Mouse (Mus musculus): Measurements from ENCODE around the gene Traf4. TPM values are rescaled to one million over a fixed set of nuclear protein-coding genes. Genes with fewer than 3 reads are reported as not detected.
"Not testable (repeated sequence)": the region's sequence is repeated elsewhere in the genome, so short reads cannot be mapped to it uniquely, and the experiment has no call there.

Gene Traf4
- polyA plus RNA-seq, 1 experiment from 2014 or later, result 126 TPM

DNA sequence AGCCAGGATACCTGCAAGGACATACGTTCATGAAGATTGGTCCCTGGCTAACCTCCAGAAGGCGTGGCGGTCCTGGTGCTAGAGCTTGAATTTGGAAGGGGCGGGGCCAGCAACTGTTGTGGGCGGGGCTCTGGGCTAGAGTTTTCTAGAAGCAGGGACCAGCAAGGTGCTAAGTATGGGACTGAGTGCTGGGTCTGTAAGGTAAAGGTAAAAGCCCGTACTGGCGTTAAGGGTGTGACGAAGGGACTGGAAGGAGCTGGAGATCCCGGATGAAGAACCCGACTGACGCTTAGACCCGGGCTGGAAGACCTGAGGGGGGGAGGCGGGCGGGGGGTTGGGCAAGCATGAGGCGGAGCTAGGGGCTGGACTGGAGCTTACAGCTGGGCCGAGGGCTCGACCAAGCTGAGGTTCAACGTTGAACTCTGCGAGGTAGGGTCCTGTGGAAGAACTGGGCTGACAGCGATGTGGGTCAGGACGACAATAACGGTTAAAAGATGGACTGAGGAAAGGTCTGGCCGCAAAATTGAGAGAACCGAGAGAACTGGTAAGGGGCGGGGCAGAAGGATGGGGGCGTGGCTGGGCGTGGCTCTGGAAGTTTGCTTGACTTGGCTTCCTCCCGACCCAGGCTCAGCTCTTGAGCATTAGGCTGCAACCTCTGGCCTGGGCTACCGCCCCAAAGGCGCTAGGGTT is 29.2 kb upstream of the Traf4 start:
- Histone ChIP-seq H3K36me3 (peaks cover 24% of the 10 kb centered on the region), H3K4me3 (peak overlapping the region; percentile 37), H3K4me1 (peaks cover 21% of the 10 kb centered on the region), H3K27ac (replicated peaks) (no peak overlapping the region), H3K27me3 (no peaks in the 10 kb centered on the region), H3K4me2 (replicated peaks) (peak overlapping the region; percentile 53), H3K9me3 (no peaks in the 10 kb centered on the region), H3K9ac (replicated peaks) (peak overlapping the region; percentile 16; the same call in 1 of the 2 replicates)
- peak; percentile 48 for ATAC-seq (ENCODE audit: low FRiP score, low read depth)
- WGBS, result 2% methylated on average over 30 of the region's 30 CpGs

DNA sequence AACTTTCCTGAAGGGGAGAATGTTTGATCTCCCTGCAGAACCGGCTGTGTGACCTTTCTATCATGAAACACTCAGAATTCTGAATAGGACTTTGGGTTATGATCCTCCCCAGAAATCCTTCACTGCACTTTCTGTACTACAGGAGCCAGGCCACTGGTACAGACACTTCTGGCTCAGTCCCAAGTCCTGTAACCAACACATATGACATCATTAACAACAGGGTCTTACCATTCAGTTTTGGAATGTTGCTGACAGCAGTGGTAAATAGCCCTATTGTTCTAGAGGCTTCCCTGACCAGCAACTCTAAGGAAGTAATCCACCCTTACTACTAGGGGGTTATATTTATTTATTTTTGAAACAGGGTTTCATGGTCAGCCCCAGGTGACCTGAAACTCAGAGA is 27.7 kb upstream of the Traf4 start, which contains the start of gene Proca1:
Proca1 (plus strand) TSS at position 280 of the 400 bp plus-strand sequence.
- no peaks in the 10 kb centered on the region for H3K27me3 ChIP-seq
- peaks cover 24% of the 10 kb centered on the region for H3K4me1 ChIP-seq
- H3K27ac ChIP-seq (replicated peaks), result no peak within 1 kb of the TSS
- H3K4me2 ChIP-seq (replicated peaks), result peak within 1 kb of the TSS; percentile 53; the same call in 1 of the 2 replicates
- no peaks in the 10 kb centered on the region for H3K9me3 ChIP-seq
- 84% methylated on average over 1 of the region's 1 CpGs for WGBS
- H3K4me3 ChIP-seq, result no peak within 1 kb of the TSS
- no peak within 1 kb of the TSS for H3K9ac ChIP-seq (replicated peaks)
- ATAC-seq (ENCODE audit: low FRiP score, low read depth), result no peak
- peaks cover 24% of the 10 kb centered on the region for H3K36me3 ChIP-seq

DNA sequence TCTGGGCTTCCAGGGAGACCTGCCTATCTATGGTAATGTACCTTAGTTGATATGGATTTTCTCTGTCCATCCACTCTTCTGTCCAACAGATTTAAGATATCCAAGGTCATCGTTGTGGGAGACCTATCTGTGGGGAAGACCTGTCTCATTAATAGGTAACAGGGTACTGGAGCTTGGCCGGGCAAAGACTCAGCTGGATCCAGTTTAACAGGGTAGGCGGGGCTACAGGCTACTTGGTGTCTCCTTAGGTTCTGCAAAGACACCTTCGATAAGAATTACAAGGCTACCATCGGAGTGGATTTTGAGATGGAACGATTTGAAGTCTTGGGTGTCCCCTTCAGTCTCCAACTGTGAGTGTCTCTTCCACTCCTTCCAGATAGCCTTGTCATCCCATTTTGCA is 24.7 kb upstream of the Traf4 start:
- no peak for ATAC-seq (ENCODE audit: low FRiP score, low read depth)
- peak overlapping the region; percentile 92 for H3K27ac ChIP-seq (replicated peaks)
- H3K36me3 ChIP-seq, result peaks cover 24% of the 10 kb centered on the region
- H3K9ac ChIP-seq (replicated peaks), result 0 out of 2 replicates have a peak overlapping the region, but pooled peaks have one; percentile 84
- peaks cover 25% of the 10 kb centered on the region for H3K4me1 ChIP-seq
- H3K9me3 ChIP-seq, result no peaks in the 10 kb centered on the region
- peak overlapping the region; percentile 67 for H3K4me2 ChIP-seq (replicated peaks)
- H3K4me3 ChIP-seq, result peak overlapping the region; percentile 71
- 73% methylated on average over 6 of the region's 6 CpGs for WGBS
- H3K27me3 ChIP-seq, result no peaks in the 10 kb centered on the region

DNA sequence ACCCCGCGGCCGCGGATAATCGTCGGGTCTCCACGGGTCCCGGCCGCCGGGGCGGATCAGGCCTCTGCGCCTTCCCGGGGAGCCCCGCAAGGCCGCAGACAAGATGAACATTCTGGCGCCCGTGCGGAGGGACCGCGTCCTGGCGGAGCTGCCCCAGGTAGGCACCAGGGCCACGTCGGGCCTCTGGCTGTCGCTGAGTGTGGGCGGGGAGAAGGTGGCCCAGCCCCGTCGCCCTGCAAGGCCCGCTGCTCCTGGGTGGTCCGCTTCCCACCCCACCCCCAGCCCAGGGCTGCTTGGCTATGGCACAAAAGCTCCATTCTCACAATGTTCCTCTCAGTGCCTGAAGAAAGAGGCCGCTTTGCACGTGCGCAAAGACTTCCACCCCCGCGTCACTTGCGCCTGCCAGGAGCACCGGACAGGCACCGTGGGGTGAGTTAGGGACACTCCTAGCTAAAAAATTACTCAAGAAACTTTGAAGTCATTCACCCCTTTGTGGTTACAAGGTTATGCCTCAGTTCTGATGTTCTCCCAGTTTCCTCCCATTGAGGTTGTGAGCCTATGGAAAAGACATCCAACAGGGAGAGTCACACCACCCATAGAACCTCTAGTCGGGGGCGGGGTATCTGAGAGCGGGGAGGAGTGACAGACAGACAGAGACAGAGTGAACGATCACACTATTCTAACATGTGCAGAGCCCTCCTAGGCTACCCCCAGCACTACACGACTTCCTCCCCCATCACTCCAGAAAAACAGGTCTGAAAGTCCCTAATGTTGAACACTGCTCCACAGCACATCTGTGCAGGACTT is 24.0 kb upstream of the Traf4 start:
- H3K9me3 ChIP-seq, result no peaks in the 10 kb centered on the region
- peaks cover 19% of the 10 kb centered on the region for H3K4me1 ChIP-seq
- peak overlapping the region; percentile 84 for H3K9ac ChIP-seq (replicated peaks)
- peak overlapping the region; percentile 92 for H3K27ac ChIP-seq (replicated peaks)
- peaks cover 24% of the 10 kb centered on the region for H3K36me3 ChIP-seq
- peak; percentile 87 for ATAC-seq (ENCODE audit: low FRiP score, low read depth)
- WGBS, result under 1% methylated on average over 42 of the region's 42 CpGs
- no peaks in the 10 kb centered on the region for H3K27me3 ChIP-seq
- H3K4me2 ChIP-seq (replicated peaks), result peak overlapping the region; percentile 67
- peak overlapping the region; percentile 71 for H3K4me3 ChIP-seq

DNA sequence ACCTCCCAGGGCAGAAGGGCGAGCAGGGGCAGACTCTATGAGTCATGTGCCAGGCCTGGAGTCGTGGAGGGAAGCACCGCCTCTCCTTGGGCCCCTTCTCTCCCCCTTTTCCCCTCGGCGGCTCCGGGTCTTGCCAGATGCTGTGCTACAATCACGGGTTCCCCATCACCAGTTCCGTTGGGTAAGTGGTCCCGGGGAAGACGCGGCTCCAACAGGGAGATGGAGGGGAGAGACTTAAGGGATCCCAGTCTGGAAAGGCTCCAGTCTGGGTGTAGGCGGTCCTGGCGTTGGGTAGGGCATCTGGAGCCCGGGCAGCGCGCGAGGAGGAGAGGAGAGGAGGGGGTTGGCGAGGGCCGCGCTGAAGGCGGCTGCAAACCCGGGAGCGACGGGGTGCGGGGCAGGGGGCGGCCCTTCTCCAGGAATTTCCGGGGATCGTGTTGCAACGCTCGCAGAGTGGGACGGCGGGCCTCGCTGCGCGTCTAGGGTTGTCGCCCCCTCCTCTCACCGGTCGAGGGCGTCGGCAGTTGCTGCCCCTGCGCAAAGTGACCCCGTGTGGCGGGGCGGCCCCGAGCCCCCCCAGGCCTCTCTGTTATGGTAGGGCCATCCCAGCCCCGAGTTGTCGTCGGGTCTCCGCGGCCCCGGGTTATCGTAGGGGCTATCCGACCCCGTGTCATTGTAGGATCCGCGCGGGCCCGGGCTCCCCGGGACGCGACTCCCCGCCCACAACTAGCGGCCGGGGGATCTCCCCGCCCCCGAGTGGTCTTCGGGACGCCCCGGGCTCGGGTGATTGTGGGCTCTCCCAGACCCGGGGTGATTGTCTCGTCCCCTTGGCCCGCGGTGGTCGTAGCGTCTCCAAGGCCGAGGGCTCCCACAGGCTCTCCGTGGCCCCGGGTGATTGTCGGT is 23.2 kb upstream of the Traf4 start, which contains the start of gene Rab34:
Rab34 (plus strand) TSS at position 100 of the 903 bp plus-strand sequence.
- ATAC-seq (ENCODE audit: low FRiP score, low read depth), result peak; percentile 81
- no peaks in the 10 kb centered on the region for H3K9me3 ChIP-seq
- WGBS, result under 1% methylated on average over 71 of the region's 80 CpGs
- H3K27me3 ChIP-seq, result no peaks in the 10 kb centered on the region
- peak within 1 kb of the TSS; percentile 92 for H3K27ac ChIP-seq (replicated peaks)
- peak within 1 kb of the TSS; percentile 71 for H3K4me3 ChIP-seq
- H3K4me2 ChIP-seq (replicated peaks), result peak within 1 kb of the TSS; percentile 67
- H3K9ac ChIP-seq (replicated peaks), result peak within 1 kb of the TSS; percentile 84
- H3K36me3 ChIP-seq, result peaks cover 24% of the 10 kb centered on the region
- peaks cover 16% of the 10 kb centered on the region for H3K4me1 ChIP-seq

DNA sequence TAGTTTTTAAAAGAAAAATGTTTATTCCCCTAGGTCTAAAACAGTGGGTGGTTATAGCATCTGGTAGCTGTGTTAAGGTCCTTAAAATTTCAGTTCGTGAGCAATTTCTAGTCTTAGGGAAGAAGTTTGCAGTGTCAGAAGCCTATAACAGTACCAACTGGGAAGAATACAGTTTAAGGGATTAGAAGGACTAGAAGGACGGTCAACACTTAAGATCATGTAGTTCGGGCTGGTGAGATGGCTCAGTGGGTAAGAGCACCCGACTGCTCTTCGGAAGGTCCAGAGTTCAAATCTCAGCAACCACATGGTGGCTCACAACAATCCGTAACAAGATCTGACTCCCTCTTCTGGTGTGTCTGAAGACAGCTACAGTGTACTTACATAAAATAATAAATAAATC is 19.3 kb upstream of the Traf4 start:
- 94% methylated on average over 6 of the region's 6 CpGs for WGBS
- Histone ChIP-seq H3K4me1 (peaks cover 30% of the 10 kb centered on the region), H3K36me3 (peaks cover 26% of the 10 kb centered on the region)
- H3K4me2 ChIP-seq (replicated peaks); H3K9me3 ChIP-seq; H3K27ac ChIP-seq (replicated peaks); ATAC-seq (ENCODE audit: low FRiP score, low read depth); H3K4me3 ChIP-seq; H3K27me3 ChIP-seq; H3K9ac ChIP-seq (replicated peaks): not testable (repeated sequence)

DNA sequence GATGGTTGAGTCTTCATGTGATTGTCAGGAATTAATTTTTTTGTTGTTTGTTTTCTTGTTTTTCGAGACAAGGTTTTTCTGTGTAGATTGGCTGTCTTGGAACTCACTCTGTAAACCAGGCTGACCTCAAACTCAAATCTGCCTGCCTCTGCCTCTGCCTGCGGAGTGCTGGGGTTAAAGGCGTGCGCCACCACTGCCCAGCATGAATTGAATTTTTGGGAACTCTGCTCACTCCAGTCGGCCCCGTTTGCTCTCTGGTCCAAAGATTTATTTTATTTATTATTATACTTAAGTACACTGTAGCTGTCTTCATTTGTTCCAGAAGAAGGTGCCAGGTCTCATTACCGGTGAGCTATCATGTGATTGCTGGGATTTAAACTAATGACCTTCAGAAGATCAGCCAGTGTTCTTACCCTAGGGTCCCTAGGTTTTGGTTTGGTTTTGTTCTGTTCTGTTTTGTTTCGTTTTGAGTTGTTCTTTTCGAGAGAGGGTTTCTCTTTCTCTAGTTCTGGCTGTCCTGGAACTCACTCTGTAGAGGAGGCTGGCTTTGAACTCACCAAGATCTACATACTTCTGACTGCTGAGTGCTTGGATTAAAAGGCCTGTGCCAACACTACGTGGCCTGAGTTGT is 18.6 kb upstream of the Traf4 start:
- Histone ChIP-seq H3K4me3 (peak overlapping the region; percentile 65), H3K9ac (replicated peaks) (0 out of 2 replicates have a peak overlapping the region, but pooled peaks have one; percentile 4), H3K4me1 (peaks cover 32% of the 10 kb centered on the region), H3K4me2 (replicated peaks) (peak overlapping the region; percentile 77), H3K36me3 (peaks cover 30% of the 10 kb centered on the region), H3K27me3 (no peaks in the 10 kb centered on the region), H3K9me3 (no peaks in the 10 kb centered on the region), H3K27ac (replicated peaks) (no peak overlapping the region)
- WGBS, result 54% methylated on average over 10 of the region's 10 CpGs
- no peak for ATAC-seq (ENCODE audit: low FRiP score, low read depth)

DNA sequence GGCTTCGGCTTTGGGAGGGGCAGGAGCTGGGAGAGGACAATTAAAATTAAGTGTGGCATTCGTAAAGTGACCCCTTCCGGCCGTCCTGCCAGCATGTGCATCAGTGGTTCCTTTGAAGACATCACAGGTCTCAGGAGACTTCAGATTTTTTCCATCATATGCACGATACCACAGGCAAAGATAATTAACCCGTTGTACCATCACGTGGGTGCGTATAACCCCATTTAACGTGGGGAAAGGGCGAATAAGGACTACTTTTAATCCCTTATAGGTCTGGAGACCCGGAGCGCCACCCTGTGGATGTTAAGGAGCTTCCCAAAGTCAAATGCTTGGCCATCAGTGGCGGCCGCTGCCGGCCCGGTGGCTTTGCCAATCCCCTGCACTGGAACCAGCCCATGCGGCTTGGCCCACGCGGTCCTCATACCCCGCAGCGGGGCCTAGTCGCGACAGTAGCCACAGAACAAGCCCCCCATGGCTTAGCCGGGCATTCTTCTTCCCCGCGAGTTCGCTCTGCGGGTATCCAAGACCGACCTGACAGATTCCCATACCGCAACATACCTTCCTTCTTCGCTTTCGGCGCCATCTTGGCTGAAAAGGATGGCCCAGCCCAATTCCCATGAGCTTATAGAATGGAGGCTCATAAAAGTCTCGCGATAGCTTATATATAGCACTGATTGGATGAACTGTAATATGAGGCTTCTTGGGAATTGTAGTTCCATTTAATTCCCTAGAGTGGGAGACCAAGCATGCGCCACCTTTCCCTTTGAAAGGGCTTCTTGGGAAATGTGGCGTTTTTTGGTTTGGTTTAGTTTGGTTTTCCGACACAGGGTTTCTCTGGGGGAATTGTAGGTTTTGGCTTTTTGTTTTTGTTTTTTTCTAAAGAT is 17.8 kb upstream of the Traf4 start, which contains the start of gene Rpl23a:
Rpl23a (minus strand) TSS at position 624 of the 884 bp plus-strand sequence.
- no peaks in the 10 kb centered on the region for H3K27me3 ChIP-seq
- peak within 1 kb of the TSS; percentile 93 for H3K27ac ChIP-seq (replicated peaks)
- WGBS, result under 1% methylated on average over 38 of the region's 38 CpGs
- ATAC-seq (ENCODE audit: low FRiP score, low read depth), result peak; percentile 91
- peak within 1 kb of the TSS; percentile 77 for H3K4me2 ChIP-seq (replicated peaks)
- peaks cover 30% of the 10 kb centered on the region for H3K36me3 ChIP-seq
- peak within 1 kb of the TSS; percentile 65 for H3K4me3 ChIP-seq
- peak within 1 kb of the TSS; percentile 81 for H3K9ac ChIP-seq (replicated peaks)
- peaks cover 39% of the 10 kb centered on the region for H3K4me1 ChIP-seq
- no peaks in the 10 kb centered on the region for H3K9me3 ChIP-seq

DNA sequence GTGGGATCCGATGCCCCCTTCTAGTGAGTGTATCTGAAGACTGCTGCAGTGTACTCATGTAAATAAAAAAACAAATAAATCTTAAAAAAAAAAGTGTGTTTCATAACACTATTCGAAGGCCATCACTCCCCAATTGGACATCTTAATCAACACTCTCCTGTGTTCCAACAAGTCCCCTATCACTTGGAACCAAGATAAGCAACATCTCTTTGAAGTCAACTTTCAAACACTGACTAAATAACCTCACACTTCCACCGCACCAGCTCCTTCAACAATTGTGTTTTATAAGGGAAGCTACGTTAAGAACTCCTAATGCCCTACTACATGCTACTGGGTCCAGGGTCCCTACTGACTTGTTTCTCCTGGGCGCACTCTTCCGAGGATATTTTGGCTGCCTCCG is 17.1 kb upstream of the Traf4 start:
- H3K36me3 ChIP-seq, result peaks cover 30% of the 10 kb centered on the region
- peak overlapping the region; percentile 77 for H3K4me2 ChIP-seq (replicated peaks)
- no peaks in the 10 kb centered on the region for H3K9me3 ChIP-seq
- peaks cover 38% of the 10 kb centered on the region for H3K4me1 ChIP-seq
- H3K9ac ChIP-seq (replicated peaks), result peak overlapping the region; percentile 81
- peak overlapping the region; percentile 93; the same call in 1 of the 2 replicates for H3K27ac ChIP-seq (replicated peaks)
- WGBS, result 10% methylated on average over 7 of the region's 7 CpGs
- ATAC-seq (ENCODE audit: low FRiP score, low read depth), result no peak
- H3K27me3 ChIP-seq, result no peaks in the 10 kb centered on the region
- H3K4me3 ChIP-seq, result peak overlapping the region; percentile 65

DNA sequence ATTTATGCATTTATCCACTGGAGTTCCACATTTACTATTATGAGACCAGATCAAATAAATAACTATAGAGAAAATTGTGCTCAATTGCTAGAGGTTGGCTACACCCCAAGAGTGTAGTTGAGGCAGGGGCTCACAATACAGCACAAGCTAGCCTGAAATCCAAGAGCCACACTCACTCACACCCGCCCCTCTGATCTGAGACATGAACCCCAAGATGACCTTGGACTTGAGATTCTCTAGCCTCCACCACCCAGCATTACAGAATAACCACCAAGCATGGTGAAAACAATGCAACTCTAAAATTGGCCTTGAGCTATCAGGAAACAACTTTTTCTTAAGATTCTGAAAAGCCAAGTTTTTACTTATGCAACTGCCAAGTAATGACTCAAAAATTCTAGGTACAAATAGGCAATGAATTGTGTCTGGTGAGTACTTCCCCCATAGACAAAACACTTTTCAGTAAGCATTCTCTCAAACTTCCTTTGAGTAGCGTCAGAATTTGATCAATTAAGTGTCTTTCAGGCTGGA is 16.5 kb upstream of the Traf4 start:
- Histone ChIP-seq H3K27me3 (0 out of 2 replicates have a peak, but pooled peaks cover 3% of the 10 kb centered on the region), H3K9ac (replicated peaks) (peak overlapping the region; percentile 81; the same call in 1 of the 2 replicates), H3K9me3 (no peaks in the 10 kb centered on the region), H3K27ac (replicated peaks) (no peak overlapping the region), H3K4me3 (peak overlapping the region; percentile 65), H3K4me2 (replicated peaks) (peak overlapping the region; percentile 77), H3K4me1 (peaks cover 44% of the 10 kb centered on the region), H3K36me3 (peaks cover 30% of the 10 kb centered on the region)
- 54% methylated on average over 2 of the region's 2 CpGs for WGBS
- no peak for ATAC-seq (ENCODE audit: low FRiP score, low read depth)
